Mouse (Mus musculus) embryonic facial prominence, embryonic 14.5 days (tissue): ENCODE data around the gene Rhebl1. TPM values are rescaled to one million over a fixed set of nuclear protein-coding genes. Genes with fewer than 3 reads are reported as not detected.
"Not testable (repeated sequence)": the region's sequence is repeated elsewhere in the genome, so short reads cannot be mapped to it uniquely, and the experiment has no call there.

ENCODE experiments used
- ATAC-seq: fragments of 200-750 bp; cut with Nextera tagmentation; 2 replicates; pipeline ENCODE4 v1.8.0; 2017; ENCODE audit warnings: low read depth, moderate number of reproducible peaks, moderate TSS enrichment
- DNase-seq: peaks from one replicate; pipeline ENCODE4 v3.0.0-alpha.2; 2015; ENCODE audit warnings: low spot score
- H3K27ac ChIP-seq: fragments of 300-500 bp; sonication (generic); replicated peaks from 2 replicates; pipeline ENCODE4 v1.5.1; 2014; ENCODE audit warnings: low read depth, mild to moderate bottlenecking, low read length, moderate library complexity
- H3K27me3 ChIP-seq: fragments of 300-500 bp; sonication (generic); replicated peaks from 2 replicates; pipeline ENCODE4 v1.6.1; 2014; ENCODE audit warnings: low read length; ENCODE audit not compliant: control insufficient read depth, insufficient read depth
- H3K36me3 ChIP-seq: fragments of 300-500 bp; sonication (generic); 2 replicates; pipeline ENCODE4 v1.6.1; 2014; ENCODE audit warnings: low read length, mixed read lengths; ENCODE audit not compliant: control insufficient read depth, insufficient read depth
- H3K4me1 ChIP-seq: fragments of 300-500 bp; sonication (generic); 2 replicates; pipeline ENCODE4 v1.6.1; 2014; ENCODE audit warnings: antibody characterized with exemption, low read length; ENCODE audit not compliant: control insufficient read depth, insufficient read depth
- H3K4me2 ChIP-seq: fragments of 300-500 bp; sonication (generic); 2 replicates; pipeline ENCODE4 v1.6.1; 2014; ENCODE audit warnings: low read depth, mild to moderate bottlenecking, low read length, moderate library complexity, mixed read lengths
- H3K4me3 ChIP-seq: fragments of 300-500 bp; sonication (generic); 2 replicates; pipeline ENCODE4 v1.5.1; 2014; ENCODE audit warnings: low read depth, mild to moderate bottlenecking, low read length
- H3K9ac ChIP-seq: fragments of 300-500 bp; sonication (generic); 2 replicates; pipeline ENCODE4 v1.6.1; 2014; ENCODE audit warnings: low read depth, mild to moderate bottlenecking, low read length, moderate library complexity, mixed read lengths
- H3K9me3 ChIP-seq: fragments of 300-500 bp; sonication (generic); 2 replicates; pipeline ENCODE4 v1.6.1; 2016; ENCODE audit warnings: low read length; ENCODE audit not compliant: control insufficient read depth
- WGBS: fragments of 180-500 bp; shearing (Covaris S2); extraction: QIAGEN DNeasy Blood & Tissue Kit; methylation state at CpG from one replicate; pipeline ENCODE4 v1.1.7; 2014; 5-methylcytosine and 5-hydroxymethylcytosine counted together
- polyA plus RNA-seq: library from polyadenylated mRNA; unstranded; fragments of >200 nt; fragmentation: Nextera tagmentation; extraction: Ambion mirVana; gene quantifications from 2 replicates; pipeline ENCODE4 v1.2.1, GENCODE M21; 2014

The Rhebl1 gene
- polyA plus RNA-seq, 1 experiment from 2014 or later = 8.4 TPM

DNA sequence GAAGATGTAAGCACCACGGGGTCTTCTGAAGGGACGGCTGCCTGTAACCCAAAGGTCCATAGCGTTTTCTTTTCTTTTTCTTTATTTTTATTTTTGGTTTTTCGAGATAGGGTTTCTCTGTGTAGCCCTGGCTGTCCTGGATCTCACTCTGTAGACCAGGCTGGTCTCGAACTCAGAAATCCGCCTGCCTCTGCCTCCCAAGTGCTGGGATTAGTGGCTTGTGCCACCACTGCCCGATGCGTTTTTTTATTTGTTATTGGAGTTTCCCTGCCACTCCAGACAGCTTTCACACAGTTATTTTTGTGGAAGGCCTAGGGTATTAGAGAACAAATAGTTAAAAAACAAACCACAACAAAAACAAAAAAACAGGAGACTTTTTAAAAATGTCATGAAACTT is 24.2 kb upstream of the Rhebl1 start:
- not testable (repeated sequence) for ATAC-seq, H3K4me1 ChIP-seq, H3K27me3 ChIP-seq, DNase-seq, H3K9me3 ChIP-seq
- Histone ChIP-seq H3K9ac (peak overlapping the region; percentile 92), H3K27ac (peak overlapping the region; percentile 81), H3K36me3 (peaks cover 14% of the 10 kb centered on the region; the same call in 1 of the 2 replicates), H3K4me2 (peak overlapping the region; percentile 59), H3K4me3 (peak overlapping the region; percentile 94)
- 27% methylated on average over 8 of the region's 8 CpGs for WGBS

DNA sequence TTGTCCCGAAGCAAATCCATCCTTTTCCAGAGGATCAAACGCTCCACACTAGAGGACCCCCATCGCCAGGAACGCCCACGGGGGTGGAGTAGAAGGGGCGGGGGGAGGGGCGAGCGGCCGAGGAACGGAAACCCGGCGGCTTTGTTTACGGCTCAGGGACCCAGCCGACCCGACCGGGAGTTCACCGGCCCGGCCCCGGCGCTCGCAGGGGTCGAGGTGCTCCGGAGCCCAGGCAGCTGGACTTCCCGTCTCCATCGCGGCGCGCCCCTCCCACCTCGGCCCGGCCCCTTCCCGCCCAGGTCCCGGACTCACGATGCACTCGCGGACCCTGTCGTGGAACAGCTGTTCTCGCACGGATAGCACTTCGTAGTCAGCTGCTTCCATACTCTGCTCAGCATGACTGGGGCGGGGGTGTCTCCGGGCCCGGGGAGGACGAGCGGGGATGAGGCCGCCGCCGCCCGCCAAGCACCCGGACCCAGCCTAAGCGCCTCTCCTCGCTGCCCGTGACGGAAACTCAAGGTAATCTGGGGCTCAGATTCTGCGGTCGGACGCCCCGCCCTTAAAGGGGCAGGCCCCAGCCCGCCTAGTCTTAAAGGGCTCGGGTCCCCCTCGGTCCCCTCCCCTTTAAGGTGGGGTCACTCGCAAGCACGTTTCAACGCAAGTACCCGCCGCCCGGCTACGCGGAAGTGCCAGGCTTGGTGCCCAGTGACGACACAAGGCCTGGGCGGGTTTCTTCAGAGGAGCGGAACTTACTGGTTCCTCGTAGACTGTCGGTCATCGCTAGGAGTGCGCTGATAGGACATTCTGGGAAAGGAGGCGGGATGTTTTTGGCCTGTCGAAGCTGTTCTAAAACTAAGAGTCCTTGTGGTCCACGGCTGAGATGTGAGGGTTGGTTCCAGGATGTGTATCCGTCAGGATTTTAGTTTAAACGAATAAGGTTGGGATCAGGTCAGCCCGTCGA is 23.5 kb upstream of the Rhebl1 start, which contains the start of gene Lmbr1l:
Gene Lmbr1l (minus strand): TSS at position 694 of the 961 bp plus-strand sequence.
- H3K4me3 ChIP-seq = peak within 1 kb of the TSS; percentile 94
- H3K4me1 ChIP-seq = peaks cover 9% of the 10 kb centered on the region; the same call in 1 of the 2 replicates
- no peaks in the 10 kb centered on the region for H3K9me3 ChIP-seq
- DNase-seq (peak; percentile 100), ATAC-seq (peak; percentile 99)
- peak within 1 kb of the TSS; percentile 97 for H3K27ac ChIP-seq
- under 1% methylated on average over 59 of the region's 82 CpGs for WGBS
- peak within 1 kb of the TSS; percentile 59 for H3K4me2 ChIP-seq
- H3K9ac ChIP-seq = peak within 1 kb of the TSS; percentile 92
- no peaks in the 10 kb centered on the region for H3K27me3 ChIP-seq
- peaks cover 20% of the 10 kb centered on the region for H3K36me3 ChIP-seq

DNA sequence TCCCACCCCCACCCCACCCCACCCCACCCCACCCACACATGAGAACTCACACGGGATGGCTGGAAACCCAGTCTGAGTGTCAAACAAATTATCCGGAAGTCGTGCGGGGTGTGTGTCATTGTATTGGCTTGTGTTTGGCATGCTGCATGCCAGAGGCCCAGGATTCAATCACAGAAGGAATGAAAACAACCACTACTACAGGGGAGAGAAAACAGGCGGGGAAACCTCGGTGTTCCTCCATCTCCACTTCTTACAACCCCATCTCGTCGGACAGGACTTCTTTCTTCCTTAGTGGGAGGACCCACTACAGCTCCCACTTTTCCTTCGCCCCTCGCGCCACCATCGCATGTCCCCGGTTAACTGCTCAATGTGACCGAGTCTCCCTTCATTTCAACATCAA is 22.8 kb upstream of the Rhebl1 start:
- Histone ChIP-seq H3K9ac (peak overlapping the region; percentile 92), H3K36me3 (peaks cover 28% of the 10 kb centered on the region), H3K4me3 (peak overlapping the region; percentile 94), H3K9me3 (no peaks in the 10 kb centered on the region), H3K27ac (peak overlapping the region; percentile 97), H3K27me3 (no peaks in the 10 kb centered on the region), H3K4me2 (peak overlapping the region; percentile 59), H3K4me1 (peaks cover 9% of the 10 kb centered on the region; the same call in 1 of the 2 replicates)
- ATAC-seq (no peak), DNase-seq (peak; percentile 56)
- under 1% methylated on average over 14 of the region's 14 CpGs for WGBS

DNA sequence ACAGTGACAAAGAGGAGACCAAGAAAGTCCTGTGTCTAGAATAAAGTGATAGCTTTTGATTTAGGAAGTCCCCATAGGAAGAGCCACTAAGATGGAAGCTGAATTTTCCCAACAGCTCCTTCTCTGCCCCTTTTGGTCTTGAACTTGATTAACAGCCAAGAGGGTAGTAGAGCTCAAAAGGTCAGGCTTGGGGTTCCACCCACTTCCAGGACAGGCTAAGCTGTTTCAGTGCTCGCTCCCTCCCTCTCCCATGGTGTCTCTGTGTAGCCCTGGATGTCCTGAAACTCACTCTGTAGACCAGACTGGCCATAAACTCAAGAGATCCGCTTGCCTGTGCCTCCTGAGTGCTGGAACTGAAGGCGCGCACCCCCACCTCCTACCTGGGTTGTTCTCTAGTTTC is 21.7 kb upstream of the Rhebl1 start:
- Histone ChIP-seq H3K4me1 (peaks cover 9% of the 10 kb centered on the region; the same call in 1 of the 2 replicates), H3K4me3 (peak overlapping the region; percentile 94; the same call in 1 of the 2 replicates), H3K36me3 (peaks cover 38% of the 10 kb centered on the region), H3K9ac (peak overlapping the region; percentile 92), H3K9me3 (no peaks in the 10 kb centered on the region), H3K27me3 (no peaks in the 10 kb centered on the region), H3K4me2 (peak overlapping the region; percentile 59; the same call in 1 of the 2 replicates), H3K27ac (no peak overlapping the region)
- WGBS = 92% methylated on average over 4 of the region's 4 CpGs
- ATAC-seq (no peak), DNase-seq (no peak)

DNA sequence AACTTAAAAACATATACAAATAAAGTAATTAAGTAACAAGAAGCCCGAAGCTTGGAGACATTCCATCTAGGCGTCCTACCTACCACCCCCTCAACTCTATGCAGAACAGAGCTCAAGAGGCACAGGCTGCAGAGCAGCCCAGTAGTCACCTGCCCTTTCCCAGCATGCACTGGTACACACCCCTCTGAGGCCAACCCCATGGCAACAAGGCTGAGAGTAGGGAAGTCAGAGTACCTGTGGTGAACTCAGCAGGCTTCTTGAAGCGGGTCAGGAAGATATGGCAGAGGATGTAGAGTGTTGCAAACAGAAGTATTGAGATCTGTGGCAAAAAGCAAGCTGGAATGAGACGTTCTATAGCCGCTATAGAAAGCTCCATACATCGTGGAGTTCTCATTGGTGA is 20.6 kb upstream of the Rhebl1 start:
- Histone ChIP-seq H3K4me3 (no peak overlapping the region), H3K4me2 (no peak overlapping the region), H3K27ac (no peak overlapping the region), H3K27me3 (no peaks in the 10 kb centered on the region), H3K9me3 (no peaks in the 10 kb centered on the region), H3K4me1 (peaks cover 9% of the 10 kb centered on the region; the same call in 1 of the 2 replicates), H3K9ac (no peak overlapping the region), H3K36me3 (peaks cover 50% of the 10 kb centered on the region)
- DNase-seq = no peak
- WGBS = 89% methylated on average over 6 of the region's 6 CpGs
- no peak for ATAC-seq

DNA sequence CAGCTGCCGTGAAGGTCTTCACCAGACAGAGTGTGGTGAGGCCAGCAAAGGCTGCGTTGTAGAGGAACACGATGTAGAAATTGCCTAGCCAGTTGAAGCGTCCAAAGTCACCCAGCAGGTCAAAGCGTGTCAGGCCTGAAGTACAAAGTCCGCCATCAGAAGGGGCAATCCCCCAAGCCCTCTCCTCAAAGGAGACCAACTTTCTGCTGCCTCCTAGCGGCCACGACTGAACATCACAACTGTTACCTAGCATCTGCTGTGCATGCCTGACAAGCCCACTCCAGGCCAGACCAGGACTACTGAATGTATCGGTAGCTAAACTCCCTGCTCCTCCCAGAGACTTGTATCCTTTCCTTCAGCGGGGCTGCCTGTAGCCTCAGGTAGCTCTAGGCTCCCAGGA is 10.4 kb upstream of the Rhebl1 start:
- DNase-seq = peak; percentile 35
- Histone ChIP-seq H3K9ac (no peak overlapping the region), H3K9me3 (no peaks in the 10 kb centered on the region), H3K4me2 (no peak overlapping the region), H3K27ac (no peak overlapping the region), H3K4me1 (no peaks in the 10 kb centered on the region), H3K36me3 (peaks cover 58% of the 10 kb centered on the region), H3K4me3 (no peak overlapping the region), H3K27me3 (peaks cover 2% of the 10 kb centered on the region; the same call in 1 of the 2 replicates)
- 38% methylated on average over 10 of the region's 10 CpGs for WGBS
- ATAC-seq = no peak

DNA sequence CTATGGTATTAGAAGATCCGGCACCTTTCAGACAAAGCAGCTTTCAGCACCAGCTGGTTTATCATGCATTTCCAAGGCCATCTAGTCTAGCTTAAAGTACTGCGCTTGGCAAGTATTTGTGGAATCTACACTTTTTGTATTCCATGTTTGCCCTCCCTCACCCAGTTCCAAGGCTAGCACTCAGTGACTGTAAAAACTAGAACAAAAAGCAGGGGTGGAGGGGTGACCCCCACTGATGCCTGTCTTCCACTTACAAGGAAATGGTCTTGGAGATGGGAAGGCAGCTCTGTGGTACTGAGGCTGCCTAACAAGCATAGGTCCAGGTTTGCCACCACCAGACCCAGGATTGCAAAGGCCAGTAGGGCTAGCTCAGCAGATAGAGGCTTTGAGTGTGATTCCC is 8.3 kb upstream of the Rhebl1 start:
- Histone ChIP-seq H3K9me3 (no peaks in the 10 kb centered on the region), H3K9ac (no peak overlapping the region), H3K4me3 (no peak overlapping the region), H3K36me3 (peaks cover 37% of the 10 kb centered on the region), H3K4me1 (0 out of 2 replicates have a peak, but pooled peaks cover 4% of the 10 kb centered on the region), H3K27ac (no peak overlapping the region), H3K4me2 (no peak overlapping the region), H3K27me3 (peaks cover 23% of the 10 kb centered on the region)
- ATAC-seq = no peak
- no peak for DNase-seq
- 91% methylated on average over 2 of the region's 2 CpGs for WGBS

DNA sequence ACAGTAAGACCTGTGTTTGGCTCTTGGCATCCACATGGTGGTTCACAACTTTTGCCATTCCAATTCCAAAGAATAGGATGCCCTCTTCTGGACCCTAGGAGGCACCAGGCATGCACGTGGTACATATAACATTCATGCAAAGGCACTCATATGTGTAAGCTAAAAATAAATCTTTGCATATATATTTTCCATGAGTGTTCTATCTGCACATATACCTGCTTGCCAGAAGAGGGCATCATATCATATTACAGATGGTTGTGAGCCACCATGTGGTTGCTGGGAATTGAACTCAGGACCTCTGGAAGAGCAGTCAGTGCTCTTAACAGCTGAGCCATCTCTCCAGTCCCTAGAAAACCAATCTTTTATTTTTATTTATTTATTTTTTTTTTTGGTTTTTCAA is 7.2 kb upstream of the Rhebl1 start:
- Histone ChIP-seq H3K4me3 (no peak overlapping the region), H3K9ac (no peak overlapping the region), H3K36me3 (peaks cover 28% of the 10 kb centered on the region), H3K27ac (no peak overlapping the region), H3K27me3 (peaks cover 33% of the 10 kb centered on the region), H3K4me2 (no peak overlapping the region), H3K9me3 (no peaks in the 10 kb centered on the region), H3K4me1 (0 out of 2 replicates have a peak, but pooled peaks cover 4% of the 10 kb centered on the region)
- no peak for DNase-seq
- 64% methylated on average over 1 of the region's 1 CpGs for WGBS
- no peak for ATAC-seq
